Mouse (Mus musculus) liver, embryonic 14.5 days (tissue): ENCODE results near the gene Cadm2. TPM values are rescaled to one million over a fixed set of nuclear protein-coding genes. Genes with fewer than 3 reads are reported as not detected.

Experiments used
- ATAC-seq: fragments of 200-750 bp; cut with Nextera tagmentation; 2 replicates; pipeline ENCODE4 v1.8.0; 2017; ENCODE audit warnings: moderate number of reproducible peaks, mild to moderate bottlenecking, moderate library complexity; ENCODE audit not compliant: insufficient read depth
- DNase-seq, 3 experiments: peaks; one replicate each; pipeline ENCODE4 v3.0.0-alpha.2; 2012 to 2013; ENCODE audit warnings: low read depth in 3 of 3, low spot score in 3 of 3
- H3K27ac ChIP-seq: fragments of 300-500 bp; sonication (generic); 2 replicates; pipeline ENCODE4 v1.5.1; 2014; ENCODE audit warnings: moderate library complexity, mild to moderate bottlenecking, control low read depth, inconsistent platforms
- H3K27me3 ChIP-seq: fragments of 300-500 bp; sonication (generic); 2 replicates; pipeline ENCODE4 v1.6.1; 2014; ENCODE audit warnings: mild to moderate bottlenecking, low read length, moderate library complexity; ENCODE audit not compliant: control insufficient read depth, insufficient read depth
- H3K36me3 ChIP-seq: fragments of 300-500 bp; sonication (generic); replicated peaks from 2 replicates; pipeline ENCODE4 v1.6.1; 2014; ENCODE audit warnings: low read depth; ENCODE audit not compliant: control insufficient read depth, insufficient read depth
- H3K4me1 ChIP-seq, 2 experiments: fragments of 200-500 bp in 1 of 2; fragments of 300-500 bp in 1 of 2; sonication (generic) in 1 of 2; replicated peaks; 2 replicates each; pipeline ENCODE4 v1.6.1; 2012 to 2014; ENCODE audit warnings: antibody characterized with exemption in 1 of 2, inconsistent platforms in 1 of 2, low read length in 1 of 2; ENCODE audit not compliant: control insufficient read depth in 2 of 2, insufficient read depth in 2 of 2
- H3K4me2 ChIP-seq: fragments of 300-500 bp; sonication (generic); 2 replicates; pipeline ENCODE4 v1.6.1; 2014; ENCODE audit warnings: low read depth, mild to moderate bottlenecking, control low read depth, moderate library complexity
- H3K4me3 ChIP-seq, 2 experiments: fragments of 200-500 bp in 1 of 2; fragments of 300-500 bp in 1 of 2; sonication (generic) in 1 of 2; 2 replicates each; pipeline ENCODE4 v1.5.1; 2012 to 2014; ENCODE audit warnings: low read depth in 2 of 2, low read length in 2 of 2, mild to moderate bottlenecking in 2 of 2, control low read depth in 1 of 2, inconsistent platforms in 1 of 2, moderate library complexity in 1 of 2; ENCODE audit not compliant: insufficient read depth in 1 of 2
- H3K9ac ChIP-seq: fragments of 300-500 bp; sonication (generic); replicated peaks from 2 replicates; pipeline ENCODE4 v1.6.1; 2014; ENCODE audit warnings: mild to moderate bottlenecking, control low read depth, moderate library complexity
- H3K9me3 ChIP-seq: fragments of 300-500 bp; sonication (generic); 2 replicates; pipeline ENCODE4 v1.6.1; 2016; ENCODE audit warnings: low read length, mixed read lengths; ENCODE audit not compliant: control insufficient read depth
- CTCF ChIP-seq: IDR thresholded peaks from 2 replicates; pipeline ENCODE4 v1.5.1; 2016; ENCODE audit warnings: antibody characterized with exemption, low read depth, control low read depth
- EP300 ChIP-seq: IDR thresholded peaks from 2 replicates; pipeline ENCODE4 v1.6.1; 2016; ENCODE audit warnings: antibody characterized with exemption, low read depth
- WGBS: fragments of 180-500 bp; shearing (Covaris S2); extraction: QIAGEN DNeasy Blood & Tissue Kit; methylation state at CpG from one replicate; pipeline ENCODE4 v1.1.7; 2014; ENCODE audit not compliant: insufficient replicate concordance; 5-methylcytosine and 5-hydroxymethylcytosine counted together
- polyA plus RNA-seq, 2 experiments: library from polyadenylated mRNA; depleted of rRNA in 1 of 2; stranded (reverse) in 1 of 2; unstranded in 1 of 2; fragments of >200 nt; fragmentation: Nextera tagmentation in 1 of 2; extraction: Ambion mirVana in 1 of 2; gene quantifications; 2 replicates each; pipeline versions ENCODE4 v1.2.1 to v1.2.3; 2012 to 2014

Gene Cadm2
- polyA plus RNA-seq, 2 experiments: 0.06 TPM; not detected in 1

DNA sequence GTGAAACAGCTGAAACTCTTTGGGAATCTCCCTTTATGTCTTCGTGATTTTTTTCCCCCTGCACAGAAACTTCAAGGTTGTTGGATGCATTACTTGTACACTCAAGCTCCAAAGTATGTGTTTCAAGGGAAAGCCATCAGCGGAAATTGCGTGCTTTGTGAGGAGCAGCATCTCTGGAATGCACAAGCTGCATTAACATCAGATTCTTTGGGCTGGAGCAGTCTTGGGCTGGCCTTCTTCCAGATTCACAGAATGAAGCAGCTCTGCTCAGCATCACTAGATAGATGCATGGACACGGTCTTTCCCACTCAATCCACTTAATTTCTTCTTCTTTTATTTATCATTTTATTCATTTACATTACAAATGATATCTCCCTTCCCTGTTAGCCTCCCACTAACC, 977.1 kb downstream of the Cadm2 start:
- no peak for ATAC-seq
- TF ChIP-seq EP300 (no peak), CTCF (no peak)
- no peaks in the 10 kb centered on the region for H3K9me3 ChIP-seq
- DNase-seq: no peak
- 52% methylated on average over 4 of the region's 4 CpGs for WGBS
- H3K4me1 ChIP-seq: no peaks in the 10 kb centered on the region
- H3K36me3 ChIP-seq: no peaks in the 10 kb centered on the region
- H3K9ac ChIP-seq: no peak overlapping the region
- no peaks in the 10 kb centered on the region for H3K27me3 ChIP-seq
- H3K4me2 ChIP-seq: no peak overlapping the region
- no peak overlapping the region for H3K4me3 ChIP-seq
- H3K27ac ChIP-seq: no peak overlapping the region

DNA sequence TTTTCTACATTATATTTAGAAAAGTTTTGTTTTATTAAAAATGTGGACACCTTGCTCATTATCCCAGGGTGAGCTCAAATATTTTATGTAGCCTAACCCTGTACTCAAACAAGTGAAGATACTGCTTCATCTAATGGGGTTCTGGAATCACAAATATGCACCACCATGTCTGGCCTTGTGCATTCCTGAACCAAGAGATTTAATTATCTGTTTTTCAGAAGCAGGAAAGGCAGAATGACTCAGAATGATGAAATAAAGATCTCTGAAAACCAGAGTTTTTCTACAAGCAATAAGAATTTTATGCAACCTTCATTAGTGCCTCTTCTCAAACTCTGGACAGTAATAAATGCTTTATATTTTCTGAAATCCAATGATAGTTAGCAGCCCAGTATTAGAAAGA, 993.2 kb downstream of the Cadm2 start:
- H3K9me3 ChIP-seq: no peaks in the 10 kb centered on the region
- H3K4me1 ChIP-seq: no peaks in the 10 kb centered on the region
- no peak for TF ChIP-seq EP300
- TF ChIP-seq CTCF: no peak
- ATAC-seq (no peak), DNase-seq (no peak)
- H3K4me3 ChIP-seq: no peak overlapping the region
- no peak overlapping the region for H3K4me2 ChIP-seq
- H3K36me3 ChIP-seq: no peaks in the 10 kb centered on the region
- no peak overlapping the region for H3K9ac ChIP-seq
- no peaks in the 10 kb centered on the region for H3K27me3 ChIP-seq
- no peak overlapping the region for H3K27ac ChIP-seq

DNA sequence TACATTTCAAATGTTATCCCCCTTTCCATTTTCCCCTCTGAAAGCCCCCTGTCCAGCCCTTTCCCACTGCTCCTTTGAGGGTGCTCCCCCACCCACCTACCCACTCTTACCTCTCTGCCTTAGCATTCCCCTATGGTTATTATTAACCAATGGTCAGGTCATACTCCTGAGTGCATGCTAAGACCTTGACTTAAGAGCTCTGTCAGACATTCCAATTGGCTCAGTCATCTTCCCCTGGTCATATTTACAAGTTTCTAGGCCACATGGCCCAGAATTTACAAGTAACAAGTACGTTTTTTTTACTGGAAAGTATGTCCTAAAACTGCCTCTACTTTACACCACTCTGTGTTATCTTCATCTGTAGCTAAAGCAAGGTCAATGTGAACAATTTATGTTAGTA, 998.3 kb downstream of the Cadm2 start:
- Histone ChIP-seq H3K27me3 (no peaks in the 10 kb centered on the region), H3K4me1 (no peaks in the 10 kb centered on the region), H3K27ac (no peak overlapping the region), H3K4me3 (no peak overlapping the region), H3K4me2 (no peak overlapping the region), H3K9ac (no peak overlapping the region), H3K9me3 (no peaks in the 10 kb centered on the region), H3K36me3 (no peaks in the 10 kb centered on the region)
- 14% methylated on average over 1 of the region's 1 CpGs for WGBS
- DNase-seq (no peak), ATAC-seq (no peak)
- no peak for TF ChIP-seq EP300

DNA sequence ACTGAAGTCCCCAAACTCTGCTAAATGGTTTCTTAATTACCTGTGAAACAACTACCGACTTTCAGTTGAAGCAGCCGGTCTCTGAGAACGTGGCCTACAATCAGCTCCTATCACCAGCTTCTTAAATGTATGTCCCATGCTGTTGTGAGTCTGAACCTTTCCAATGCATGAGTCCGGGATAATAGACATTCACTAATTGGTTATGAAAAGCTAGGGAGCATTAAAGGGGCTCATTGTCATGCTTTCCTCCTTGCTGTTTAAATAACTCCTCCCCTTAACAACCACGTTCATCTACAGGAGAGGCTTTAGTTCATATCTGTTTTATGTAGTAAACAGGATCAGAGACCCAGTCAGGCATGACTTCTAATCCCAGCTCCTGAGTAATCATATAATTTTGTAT, 1008.1 kb downstream of the Cadm2 start:
- no peaks in the 10 kb centered on the region for H3K9me3 ChIP-seq
- H3K4me1 ChIP-seq: no peaks in the 10 kb centered on the region
- 63% methylated on average over 5 of the region's 5 CpGs for WGBS
- TF ChIP-seq CTCF (no peak), EP300 (no peak)
- H3K36me3 ChIP-seq: no peaks in the 10 kb centered on the region
- no peak overlapping the region for H3K27ac ChIP-seq
- H3K4me2 ChIP-seq: no peak overlapping the region
- no peak overlapping the region for H3K4me3 ChIP-seq
- no peaks in the 10 kb centered on the region for H3K27me3 ChIP-seq
- ATAC-seq (no peak), DNase-seq (no peak)
- H3K9ac ChIP-seq: no peak overlapping the region
